Mouse (Mus musculus) ES-E14 (cell line): Measurements from ENCODE around the gene Olfr1225. TPM values are rescaled to one million over a fixed set of nuclear protein-coding genes. Genes with fewer than 3 reads are reported as not detected.
"Not testable (repeated sequence)": the region's sequence is repeated elsewhere in the genome, so short reads cannot be mapped to it uniquely, and the experiment has no call there.

Experiments used
- DNase-seq: peaks from one replicate; pipeline ENCODE4 v3.0.0-alpha.2; 2013; ENCODE audit warnings: low read depth, low spot score
- H3K27ac ChIP-seq: 2 replicates; pipeline ENCODE4 v1.5.1; 2012; ENCODE audit warnings: low read depth, mild to moderate bottlenecking, low read length, moderate library complexity, mixed read lengths; ENCODE audit not compliant: poor library complexity, insufficient read depth, severe bottlenecking
- H3K36me3 ChIP-seq: 2 replicates; pipeline ENCODE4 v1.6.1; 2012; ENCODE audit warnings: mild to moderate bottlenecking, low read length, moderate library complexity, mixed read lengths; ENCODE audit not compliant: control insufficient read depth, poor library complexity, insufficient read depth, severe bottlenecking
- H3K4me1 ChIP-seq, 2 experiments: fragments of 150-350 bp in 1 of 2; sonication (generic) in 1 of 2; 2 replicates each; pipeline ENCODE4 v1.6.1; 2012; ENCODE audit warnings: low read length in 2 of 2, mild to moderate bottlenecking in 1 of 2, mixed read lengths in 1 of 2; ENCODE audit not compliant: control insufficient read depth in 2 of 2, insufficient read depth in 2 of 2, poor library complexity in 1 of 2
- H3K4me3 ChIP-seq, 2 experiments: fragments of 150-350 bp in 1 of 2; sonication (generic) in 1 of 2; 2 replicates each; pipeline ENCODE4 v1.5.1; 2012; ENCODE audit warnings: low read length in 2 of 2, low read depth in 1 of 2, mild to moderate bottlenecking in 1 of 2, mixed read lengths in 1 of 2; ENCODE audit not compliant: insufficient read depth in 1 of 2, poor library complexity in 1 of 2, severe bottlenecking in 1 of 2
- H3K9ac ChIP-seq: 2 replicates; pipeline ENCODE4 v1.6.1; 2012; ENCODE audit warnings: low read depth, mild to moderate bottlenecking, low read length, mixed read lengths; ENCODE audit not compliant: poor library complexity, insufficient read depth, severe bottlenecking
- H3K9me3 ChIP-seq: fragments of 150-350 bp; sonication (generic); 2 replicates; pipeline ENCODE4 v1.6.1; 2012; ENCODE audit warnings: low read depth, mild to moderate bottlenecking, low read length; ENCODE audit not compliant: control insufficient read depth, insufficient read depth
- CHD2 ChIP-seq: IDR thresholded peaks from 2 replicates; pipeline ENCODE4 v1.6.1; 2014; ENCODE audit warnings: mild to moderate bottlenecking, low read depth, low read length, inconsistent platforms
- HCFC1 ChIP-seq: IDR thresholded peaks from 2 replicates; pipeline ENCODE4 v1.6.1; 2012; ENCODE audit warnings: low read length, inconsistent platforms, borderline replicate concordance; ENCODE audit not compliant: insufficient read depth
- MAFK ChIP-seq: IDR thresholded peaks from 2 replicates; pipeline ENCODE4 v1.6.1; 2014; ENCODE audit warnings: mild to moderate bottlenecking, low read depth, low read length, inconsistent platforms; ENCODE audit not compliant: insufficient read depth
- ZC3H11A ChIP-seq: IDR thresholded peaks from 2 replicates; pipeline ENCODE4 v1.6.1; 2012; ENCODE audit warnings: low read depth, mild to moderate bottlenecking, inconsistent platforms, low read length, borderline replicate concordance
- ZNF384 ChIP-seq: IDR thresholded peaks from 2 replicates; pipeline ENCODE4 v1.6.1; 2012; ENCODE audit warnings: low read depth, low read length, inconsistent platforms
- in situ Hi-C, 2 experiments: fragments of 600-800 bp; cut with MboI; formaldehyde crosslinking; loops; one replicate each; pipeline ENCODE4 v1.15.1; 2025; ENCODE audit warnings: low sequenced_read_pairs in 2 of 2, inconsistent platforms in 1 of 2; ENCODE audit not compliant: unreplicated experiment in 2 of 2
- total RNA-seq: library from RNA; depleted of rRNA; stranded (reverse); fragments of 300-350 nt; gene quantifications from 2 replicates; pipeline ENCODE4 v1.2.3, GENCODE M21; 2012; rRNA removed

The Olfr1225 gene
- total RNA-seq = not detected in 2 replicates

GRCm38 (mm10) chr2:89174569-89174968 lies at the start of gene Olfr1225:
Gene Olfr1225 (minus strand): TSS chr2:89174669.
- TF ChIP-seq CHD2 (no peak), ZNF384 (no peak), MAFK (no peak), ZC3H11A (no peak), HCFC1 (no peak)
- Histone ChIP-seq H3K4me3 (no peak within 1 kb of the TSS), H3K36me3 (no peaks in the 10 kb centered on the region), H3K9ac (no peak within 1 kb of the TSS), H3K4me1 (no peaks in the 10 kb centered on the region), H3K27ac (no peak within 1 kb of the TSS), H3K9me3 (no peaks in the 10 kb centered on the region)
- in situ Hi-C loops = no loop called here
- DNase-seq = no peak

GRCm38 (mm10) chr2:89199948-89200347 lies 25.5 kb upstream of the Olfr1225 start, which contains the start of gene Olfr1226:
Gene Olfr1226 (minus strand): TSS chr2:89200048.
- Histone ChIP-seq H3K27ac (no peak within 1 kb of the TSS), H3K4me3 (no peak within 1 kb of the TSS), H3K9me3 (no peaks in the 10 kb centered on the region), H3K36me3 (no peaks in the 10 kb centered on the region), H3K4me1 (no peaks in the 10 kb centered on the region), H3K9ac (no peak within 1 kb of the TSS)
- in situ Hi-C loops = no loop called here
- TF ChIP-seq ZNF384 (no peak), CHD2 (no peak), HCFC1 (no peak), ZC3H11A (no peak), MAFK (no peak)
- no peak for DNase-seq

GRCm38 (mm10) chr2:89196325-89196982 lies 22.0 kb upstream of the Olfr1225 start:
- TF ChIP-seq HCFC1 = no peak
- no peak for TF ChIP-seq ZC3H11A
- no peak for TF ChIP-seq CHD2
- Histone ChIP-seq H3K4me3 (no peak overlapping the region), H3K4me1 (no peaks in the 10 kb centered on the region), H3K9me3 (no peaks in the 10 kb centered on the region), H3K27ac (no peak overlapping the region), H3K36me3 (no peaks in the 10 kb centered on the region), H3K9ac (no peak overlapping the region)
- DNase-seq = no peak
- in situ Hi-C loops = no loop called here

GRCm38 (mm10) chr2:89164711-89165110 lies 9.8 kb downstream of the Olfr1225 start:
- H3K4me3 ChIP-seq, DNase-seq, H3K9ac ChIP-seq, H3K27ac ChIP-seq, H3K9me3 ChIP-seq, in situ Hi-C loops, H3K36me3 ChIP-seq, H3K4me1 ChIP-seq: not testable (repeated sequence)

- H3K36me3 ChIP-seq, H3K9me3 ChIP-seq, H3K4me3 ChIP-seq, in situ Hi-C loops, H3K9ac ChIP-seq, H3K27ac ChIP-seq, H3K4me1 ChIP-seq, DNase-seq: not testable (repeated sequence)
These were observed 10.5 kb downstream of the Olfr1225 start, which contains the start of gene Olfr1224-ps1 for GRCm38 (mm10) chr2:89163991-89164390. Gene Olfr1224-ps1 (minus strand): TSS chr2:89164091.
